Mouse (Mus musculus): ENCODE data around the gene Rab34. TPM values are rescaled to one million over a fixed set of nuclear protein-coding genes. Genes with fewer than 3 reads are reported as not detected.

Gene Rab34
- total RNA-seq (2021) = 1 to 10 TPM; 8.2 to 9.8 TPM
- 17.2 and 17.5 TPM in 2 replicates for polyA plus RNA-seq (2012; rRNA removed)
- long read RNA-seq, transcript Rab34-203 (10 exons, 1,685 nt) = major isoform, 7 of 18 reads
- long read RNA-seq, partial matches to known transcripts = 8 of 18 reads
- long read RNA-seq, other reads (novel, unspliced or antisense) = 2 of 18 reads

GRCm38 (mm10) chr11:78188331-78189233 lies at the start of gene Rab34:
TSS of gene Rab34 (plus strand) at chr11:78188430.
- intact Hi-C loops (cut with DNase I) = no loop called here
- WGBS = under 1% methylated on average over 73 of the region's 80 CpGs

GRCm38 (mm10) chr11:78140665-78141064 lies 47.6 kb upstream of the Rab34 start:
- WGBS = 41% methylated on average over 5 of the region's 5 CpGs
- H3K27ac ChIP-seq = no peak overlapping the region
- intact Hi-C loops (cut with DNase I) = loop anchor here (5.0 kb wide), 1 partner anchor 43 kb away; no protein-coding TSS in a partner anchor
- no peak overlapping the region for H3K4me3 ChIP-seq
- TF ChIP-seq EP300 (IDR thresholded peaks at IDR 0.05; ENCODE audit: insufficient read depth, low read depth, low read length) (no peak), CTCF (IDR thresholded peaks at IDR 0.05) (no peak), POLR2A (IDR thresholded peaks at IDR 0.05; ENCODE audit: insufficient read depth, low read depth, low read length) (no peak)
- no peaks in the 10 kb centered on the region for H3K27me3 ChIP-seq (ENCODE audit: control insufficient read depth, insufficient read depth, low read length)
- no peak for DNase-seq
- H3K4me1 ChIP-seq (ENCODE audit: control insufficient read depth, insufficient read depth, low read length) = peaks cover 6% of the 10 kb centered on the region
- peaks cover 6% of the 10 kb centered on the region for H3K79me2 ChIP-seq (replicated peaks; ENCODE audit: control insufficient read depth, insufficient read depth, low read length)
- H3K9ac ChIP-seq (ENCODE audit: low read depth, low read length) = no peak overlapping the region
- H3K36me3 ChIP-seq (ENCODE audit: control insufficient read depth, insufficient read depth, low read length) = peaks cover 4% of the 10 kb centered on the region

More at GRCm38 (mm10) chr11:78188331-78189233, at the start of gene Rab34:
- 0 out of 2 replicates have a peak, but pooled peaks cover 1% of the 10 kb centered on the region for H3K4me1 ChIP-seq (ENCODE audit: control insufficient read depth, insufficient read depth, low read length)
- DNase-seq = peak; percentile 71 to 76
- no peaks in the 10 kb centered on the region for H3K27me3 ChIP-seq (ENCODE audit: control insufficient read depth, insufficient read depth, low read length)
- peak within 1 kb of the TSS; percentile 64 for H3K27ac ChIP-seq
- TF ChIP-seq POLR2A (IDR thresholded peaks at IDR 0.05; ENCODE audit: insufficient read depth, low read depth, low read length) = 0 out of 2 replicates have a peak, but pooled peaks have one; percentile 51
- no peak for TF ChIP-seq CTCF (IDR thresholded peaks at IDR 0.05)
- no peaks in the 10 kb centered on the region for H3K79me2 ChIP-seq (replicated peaks; ENCODE audit: control insufficient read depth, insufficient read depth, low read length)
- no peaks in the 10 kb centered on the region for H3K36me3 ChIP-seq (ENCODE audit: control insufficient read depth, insufficient read depth, low read length)
- peak within 1 kb of the TSS; percentile 78 for H3K9ac ChIP-seq (ENCODE audit: low read depth, low read length)
- H3K4me3 ChIP-seq = peak within 1 kb of the TSS; percentile 73

- TF ChIP-seq EP300 (IDR thresholded peaks at IDR 0.05; ENCODE audit: insufficient read depth, low read depth, low read length) (no peak), POLR2A (IDR thresholded peaks at IDR 0.05; ENCODE audit: insufficient read depth, low read depth, low read length) (no peak)
- H3K27me3 ChIP-seq (ENCODE audit: control insufficient read depth, insufficient read depth, low read length) = no peaks in the 10 kb centered on the region
- H3K79me2 ChIP-seq (replicated peaks; ENCODE audit: control insufficient read depth, insufficient read depth, low read length) = peaks cover 4% of the 10 kb centered on the region
- DNase-seq = no peak
- intact Hi-C loops (cut with DNase I) = loop anchor here (5.0 kb wide), 1 partner anchor 46 kb away; no protein-coding TSS in a partner anchor
- H3K9ac ChIP-seq (ENCODE audit: low read depth, low read length) = no peak overlapping the region
- no peak overlapping the region for H3K4me3 ChIP-seq
- H3K36me3 ChIP-seq (ENCODE audit: control insufficient read depth, insufficient read depth, low read length) = no peaks in the 10 kb centered on the region; the same call in 1 of the 2 replicates
- peaks cover 1% of the 10 kb centered on the region for H3K4me1 ChIP-seq (ENCODE audit: control insufficient read depth, insufficient read depth, low read length)
- 96% methylated on average over 2 of the region's 2 CpGs for WGBS
- no peak overlapping the region for H3K27ac ChIP-seq
These were observed 44.7 kb upstream of the Rab34 start for GRCm38 (mm10) chr11:78143520-78143919.

GRCm38 (mm10) chr11:78146168-78146567 lies 42.1 kb upstream of the Rab34 start:
- Histone ChIP-seq H3K4me3 (no peak overlapping the region), H3K4me1 (ENCODE audit: control insufficient read depth, insufficient read depth, low read length) (peaks cover 1% of the 10 kb centered on the region), H3K27ac (peak overlapping the region; percentile 13), H3K79me2 (replicated peaks; ENCODE audit: control insufficient read depth, insufficient read depth, low read length) (peaks cover 2% of the 10 kb centered on the region), H3K9ac (ENCODE audit: low read depth, low read length) (no peak overlapping the region), H3K36me3 (ENCODE audit: control insufficient read depth, insufficient read depth, low read length) (no peaks in the 10 kb centered on the region), H3K27me3 (ENCODE audit: control insufficient read depth, insufficient read depth, low read length) (no peaks in the 10 kb centered on the region)
- TF ChIP-seq CTCF (IDR thresholded peaks at IDR 0.05) = peak; percentile 33
- TF ChIP-seq POLR2A (IDR thresholded peaks at IDR 0.05; ENCODE audit: insufficient read depth, low read depth, low read length) = no peak
- intact Hi-C loops (cut with DNase I) = no loop called here
- no peak for DNase-seq
- WGBS = 88% methylated on average over 5 of the region's 5 CpGs

- 69% methylated on average over 6 of the region's 6 CpGs for WGBS
- TF ChIP-seq POLR2A (IDR thresholded peaks at IDR 0.05; ENCODE audit: insufficient read depth, low read depth, low read length) (no peak), CTCF (IDR thresholded peaks at IDR 0.05) (0 out of 2 replicates have a peak, but pooled peaks have one; percentile 20), EP300 (IDR thresholded peaks at IDR 0.05; ENCODE audit: insufficient read depth, low read depth, low read length) (no peak)
- Histone ChIP-seq H3K27me3 (ENCODE audit: control insufficient read depth, insufficient read depth, low read length) (no peaks in the 10 kb centered on the region), H3K27ac (peak overlapping the region; percentile 13), H3K36me3 (ENCODE audit: control insufficient read depth, insufficient read depth, low read length) (peaks cover 2% of the 10 kb centered on the region; the same call in 1 of the 2 replicates), H3K4me1 (ENCODE audit: control insufficient read depth, insufficient read depth, low read length) (peaks cover 1% of the 10 kb centered on the region), H3K79me2 (replicated peaks; ENCODE audit: control insufficient read depth, insufficient read depth, low read length) (peaks cover 2% of the 10 kb centered on the region), H3K9ac (ENCODE audit: low read depth, low read length) (no peak overlapping the region), H3K4me3 (no peak overlapping the region)
- DNase-seq = peak in 1 of 2 experiments; percentile 31
- intact Hi-C loops (cut with DNase I) = no loop called here
These were observed 41.3 kb upstream of the Rab34 start for GRCm38 (mm10) chr11:78146707-78147543.
